8 mouse cellular contexts compared by ENCODE assay signal in the genomic region with DNA sequence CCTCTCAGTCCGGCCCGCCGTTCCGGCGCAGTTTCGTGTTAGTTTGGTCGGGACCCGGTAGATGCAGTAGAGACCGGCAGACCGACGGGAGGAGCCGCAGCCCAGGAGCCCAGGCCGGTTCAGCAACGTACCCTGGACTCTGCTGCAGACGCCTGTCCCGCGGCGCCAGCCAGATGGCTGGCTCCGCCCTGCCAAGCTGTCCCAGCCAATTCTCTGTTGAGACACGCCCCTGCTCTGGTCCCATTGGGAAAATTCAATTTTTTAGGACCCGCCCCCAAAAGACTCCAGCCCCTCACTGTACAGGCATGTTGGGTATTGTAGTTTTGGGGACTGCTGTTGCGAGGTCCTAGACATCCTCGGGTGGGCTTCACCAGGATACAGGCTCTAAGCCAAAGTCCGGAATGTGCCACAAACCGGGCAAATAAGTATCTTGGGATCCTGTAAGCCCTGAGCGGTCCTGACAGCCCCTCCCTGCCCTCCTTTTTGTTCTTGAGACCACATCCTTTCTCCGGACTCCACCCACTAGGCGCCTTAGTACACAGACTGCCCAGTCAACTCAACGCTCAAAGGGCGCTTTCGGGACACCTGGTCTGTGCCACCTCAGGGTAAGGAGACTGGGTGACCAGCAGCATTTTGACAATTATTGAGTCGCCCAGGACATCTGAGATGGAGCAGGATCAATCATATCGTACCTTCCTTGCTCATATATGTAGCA. TPM values are rescaled to one million over a fixed set of nuclear protein-coding genes. Genes with fewer than 3 reads are reported as not detected.
DNase-seq lines count a peak whose midpoint lies in the region; ATAC-seq and TF ChIP-seq lines count a peak whose summit lies in the region.

No protein-coding gene starts in this region.

- peak overlapping the region; percentile 68 for H3K4me3 ChIP-seq in embryonic facial prominence, embryonic 14.5 days (ENCODE audit: low read depth, low read length)
- peak overlapping the region; percentile 64 for H3K4me3 ChIP-seq in limb, embryonic 14.5 days (replicated peaks; ENCODE audit: low read length)
- peak overlapping the region; percentile 46 for H3K4me3 ChIP-seq in midbrain, postnatal 0 days (ENCODE audit: low read depth, low read length)

- peaks cover 7% of the 10 kb centered on the region; the same call in 1 of the 2 replicates for H3K36me3 ChIP-seq in embryonic facial prominence, embryonic 14.5 days (ENCODE audit: control insufficient read depth, insufficient read depth, low read length)
- H3K36me3 ChIP-seq in limb, embryonic 14.5 days (ENCODE audit: control insufficient read depth, insufficient read depth, low read length) = peaks cover 8% of the 10 kb centered on the region; the same call in 1 of the 2 replicates
- no peaks in the 10 kb centered on the region for H3K36me3 ChIP-seq in midbrain, postnatal 0 days (ENCODE audit: insufficient read depth, low read length)

- peak overlapping the region; percentile 76 for H3K9ac ChIP-seq in embryonic facial prominence, embryonic 14.5 days (ENCODE audit: low read depth, low read length)
- H3K9ac ChIP-seq in limb, embryonic 14.5 days (ENCODE audit: low read depth, low read length, severe bottlenecking) = peak overlapping the region; percentile 75
- peak overlapping the region; percentile 25; the same call in 1 of the 2 replicates for H3K9ac ChIP-seq in midbrain, postnatal 0 days (replicated peaks; ENCODE audit: low read length, poor library complexity, severe bottlenecking)

- peak; percentile 96; the same call in 1 of the 2 replicates for TF ChIP-seq POLR2A in limb, embryonic 14.5 days (IDR thresholded peaks at IDR 0.05; ENCODE audit: borderline replicate concordance, extremely low read depth, insufficient read depth, insufficient read length)

- TF ChIP-seq CTCF in midbrain, postnatal 0 days (IDR thresholded peaks at IDR 0.05) = no peak

- peak overlapping the region; percentile 35; the same call in 1 of the 2 replicates for H3K27ac ChIP-seq in embryonic facial prominence, embryonic 14.5 days (replicated peaks; ENCODE audit: low read depth, low read length)
- H3K27ac ChIP-seq in limb, embryonic 14.5 days (replicated peaks; ENCODE audit: low read depth, low read length) = peak overlapping the region; percentile 61; the same call in 1 of the 2 replicates
- no peak overlapping the region for H3K27ac ChIP-seq in midbrain, postnatal 0 days (ENCODE audit: low read depth, low read length)

- 5% methylated on average over 29 of the region's 33 CpGs for WGBS in embryonic facial prominence, embryonic 14.5 days
- 6% methylated on average over 33 of the region's 33 CpGs for WGBS in limb, embryonic 14.5 days
- WGBS in midbrain, postnatal 0 days = 4% methylated on average over 33 of the region's 33 CpGs

- DNase-seq in 3134 (ENCODE audit: extremely low read depth, insufficient read length, low spot score) = peak; percentile 94
- peak; percentile 70 to 77 for DNase-seq in adrenal gland, postnatal 4 days (ENCODE audit: low spot score in 2 of 2)
- peak; percentile 98 for DNase-seq in embryonic facial prominence, embryonic 14.5 days (ENCODE audit: low spot score)
- peak; percentile 97 for DNase-seq in heart, adult 8-10 months (ENCODE audit: low spot score)
- peak; percentile 99 for DNase-seq in kidney, adult 9 months
- peak; percentile 97 for DNase-seq in limb, embryonic 14.5 days (ENCODE audit: low spot score)
- peak; percentile 95 for DNase-seq in midbrain, postnatal 0 days (ENCODE audit: low spot score)
- peak; percentile 55 to 68 for DNase-seq in spleen, postnatal 14 days (ENCODE audit: low spot score in 2 of 2)

- ATAC-seq in embryonic facial prominence, embryonic 14.5 days (ENCODE audit: low read depth) = peak; percentile 90
- peak; percentile 89 for ATAC-seq in limb, embryonic 14.5 days (ENCODE audit: low FRiP score, low read depth)
- ATAC-seq in midbrain, postnatal 0 days (ENCODE audit: low FRiP score) = peak; percentile 89

- peaks cover 32% of the 10 kb centered on the region for H3K4me1 ChIP-seq in embryonic facial prominence, embryonic 14.5 days (ENCODE audit: control insufficient read depth, insufficient read depth, low read length)
- peaks cover 39% of the 10 kb centered on the region for H3K4me1 ChIP-seq in limb, embryonic 14.5 days (ENCODE audit: control insufficient read depth, insufficient read depth, low read length)
- peaks cover 5% of the 10 kb centered on the region for H3K4me1 ChIP-seq in midbrain, postnatal 0 days (ENCODE audit: insufficient read depth, low read length)

- peaks cover 1% of the 10 kb centered on the region; the same call in 1 of the 2 replicates for H3K9me3 ChIP-seq in embryonic facial prominence, embryonic 14.5 days (ENCODE audit: control insufficient read depth, low read length)
- no peaks in the 10 kb centered on the region for H3K9me3 ChIP-seq in limb, embryonic 14.5 days (ENCODE audit: control insufficient read depth, low read length)
- no peaks in the 10 kb centered on the region for H3K9me3 ChIP-seq in midbrain, postnatal 0 days (ENCODE audit: low read length)

- H3K4me2 ChIP-seq in embryonic facial prominence, embryonic 14.5 days (ENCODE audit: low read depth, low read length) = peak overlapping the region; percentile 68
- H3K4me2 ChIP-seq in limb, embryonic 14.5 days (replicated peaks; ENCODE audit: low read depth, low read length, severe bottlenecking) = peak overlapping the region; percentile 76
- H3K4me2 ChIP-seq in midbrain, postnatal 0 days (ENCODE audit: low read depth, low read length, poor library complexity, severe bottlenecking) = peak overlapping the region; percentile 72

- H3K27me3 ChIP-seq in embryonic facial prominence, embryonic 14.5 days (replicated peaks; ENCODE audit: control insufficient read depth, insufficient read depth, low read length) = no peaks in the 10 kb centered on the region
- H3K27me3 ChIP-seq in limb, embryonic 14.5 days (ENCODE audit: control insufficient read depth, insufficient read depth, low read length) = no peaks in the 10 kb centered on the region
- no peaks in the 10 kb centered on the region for H3K27me3 ChIP-seq in midbrain, postnatal 0 days (ENCODE audit: insufficient read depth, low read length)

RNA-seq across cellular contexts. Expression of gene Smtn, which starts 1.1 kb away (rescaled TPM):
- 10 to 100 TPM; 72.9 to 75.1 TPM for total RNA-seq in adrenal gland, postnatal 4 days (2021)
- polyA plus RNA-seq in embryonic facial prominence, embryonic 14.5 days (2014; fragmentation: Nextera tagmentation; extraction: Ambion mirVana) = 100 and 116 TPM in 2 replicates
- 100 to 1,000 TPM; 128 to 185 (median 149) TPM for total RNA-seq in heart, adult 8-10 months (2022)
- 59.0 and 64.7 TPM in 2 replicates for polyA plus RNA-seq in limb, embryonic 14.5 days (2012; rRNA removed)
- 71.8 and 79.6 TPM in 2 replicates for polyA plus RNA-seq in limb, embryonic 14.5 days (2014; fragmentation: Nextera tagmentation; extraction: Ambion mirVana)
- 7.3 and 9.9 TPM in 2 replicates for total RNA-seq in midbrain, postnatal 0 days (2014; rRNA removed)
- polyA plus RNA-seq in midbrain, postnatal 0 days (2015; fragmentation: Nextera tagmentation; extraction: Ambion mirVana) = 8.0 and 8.1 TPM in 2 replicates

RNA-seq across cellular contexts. Expression of gene Selenom, which starts 24.8 kb away (rescaled TPM):
- total RNA-seq in adrenal gland, postnatal 4 days (2021) = 10 to 100 TPM; 50.1 to 58.0 TPM
- 204 and 215 TPM in 2 replicates for polyA plus RNA-seq in embryonic facial prominence, embryonic 14.5 days (2014; fragmentation: Nextera tagmentation; extraction: Ambion mirVana)
- 10 to 100 TPM; 33.5 to 51.0 (median 41.9) TPM for total RNA-seq in heart, adult 8-10 months (2022)
- 201 and 256 TPM in 2 replicates for polyA plus RNA-seq in limb, embryonic 14.5 days (2012; rRNA removed)
- polyA plus RNA-seq in limb, embryonic 14.5 days (2014; fragmentation: Nextera tagmentation; extraction: Ambion mirVana) = 191 and 214 TPM in 2 replicates
- 244 and 290 TPM in 2 replicates for total RNA-seq in midbrain, postnatal 0 days (2014; rRNA removed)
- polyA plus RNA-seq in midbrain, postnatal 0 days (2015; fragmentation: Nextera tagmentation; extraction: Ambion mirVana) = 298 and 349 TPM in 2 replicates

RNA-seq across cellular contexts. Expression of gene Inpp5j, which starts 34.6 kb away (rescaled TPM):
- total RNA-seq in adrenal gland, postnatal 4 days (2021) = 1 to 10 TPM; 1.8 to 2.2 TPM
- polyA plus RNA-seq in embryonic facial prominence, embryonic 14.5 days (2014; fragmentation: Nextera tagmentation; extraction: Ambion mirVana) = 0.81 and 1.0 TPM in 2 replicates
- 10 to 100 TPM; 19.9 to 24.1 (median 22.7) TPM for total RNA-seq in heart, adult 8-10 months (2022)
- polyA plus RNA-seq in limb, embryonic 14.5 days (2012; rRNA removed) = 0.23 and 0.40 TPM in 2 replicates
- 0.18 and 0.43 TPM in 2 replicates for polyA plus RNA-seq in limb, embryonic 14.5 days (2014; fragmentation: Nextera tagmentation; extraction: Ambion mirVana)
- 10.5 and 10.6 TPM in 2 replicates for total RNA-seq in midbrain, postnatal 0 days (2014; rRNA removed)
- 17.3 and 19.3 TPM in 2 replicates for polyA plus RNA-seq in midbrain, postnatal 0 days (2015; fragmentation: Nextera tagmentation; extraction: Ambion mirVana)

RNA-seq across cellular contexts. Expression of gene Pla2g3, which starts 51.2 kb away (rescaled TPM):
- under 1 TPM; 0.20 to 0.22 TPM for total RNA-seq in adrenal gland, postnatal 4 days (2021)
- 0.36 and 0.41 TPM in 2 replicates for polyA plus RNA-seq in embryonic facial prominence, embryonic 14.5 days (2014; fragmentation: Nextera tagmentation; extraction: Ambion mirVana)
- total RNA-seq in heart, adult 8-10 months (2022) = under 1 TPM in 2 of 4 experiments, not detected in 2; 0.14 to 0.16 TPM
- 0.99 and 1.4 TPM in 2 replicates for polyA plus RNA-seq in limb, embryonic 14.5 days (2012; rRNA removed)
- 0.23 and 0.40 TPM in 2 replicates for polyA plus RNA-seq in limb, embryonic 14.5 days (2014; fragmentation: Nextera tagmentation; extraction: Ambion mirVana)
- 27.4 and 33.1 TPM in 2 replicates for total RNA-seq in midbrain, postnatal 0 days (2014; rRNA removed)
- 15.4 and 20.1 TPM in 2 replicates for polyA plus RNA-seq in midbrain, postnatal 0 days (2015; fragmentation: Nextera tagmentation; extraction: Ambion mirVana)

Comparison
In these comparisons a context has a peak if more than half of its experiments do, and no peak if none do; other contexts are left out.
1. H3K9ac ChIP-seq: peak in every context shown above with its lines; median percentile 76 in embryonic facial prominence, embryonic 14.5 days; 75 in limb, embryonic 14.5 days; 25 in midbrain, postnatal 0 days.